Mouse (Mus musculus) liver, embryonic 14.5 days (tissue): ENCODE measurements at regions not wholly inside any gene's neighbourhood (a gene's known extent, or its start where the extent isn't known, plus 50 kb on each side); places are given as distances from the start of the nearest gene placed in this dataset.

Source experiments
- ATAC-seq: fragments of 200-750 bp; cut with Nextera tagmentation; 2 replicates; pipeline ENCODE4 v1.8.0; 2017; ENCODE audit warnings: moderate number of reproducible peaks, mild to moderate bottlenecking, moderate library complexity; ENCODE audit not compliant: insufficient read depth
- DNase-seq, 3 experiments: peaks; one replicate each; pipeline ENCODE4 v3.0.0-alpha.2; 2012 to 2013; ENCODE audit warnings: low read depth in 3 of 3, low spot score in 3 of 3
- H3K27ac ChIP-seq: fragments of 300-500 bp; sonication (generic); 2 replicates; pipeline ENCODE4 v1.5.1; 2014; ENCODE audit warnings: moderate library complexity, mild to moderate bottlenecking, control low read depth, inconsistent platforms
- H3K27me3 ChIP-seq: fragments of 300-500 bp; sonication (generic); 2 replicates; pipeline ENCODE4 v1.6.1; 2014; ENCODE audit warnings: mild to moderate bottlenecking, low read length, moderate library complexity; ENCODE audit not compliant: control insufficient read depth, insufficient read depth
- H3K36me3 ChIP-seq: fragments of 300-500 bp; sonication (generic); replicated peaks from 2 replicates; pipeline ENCODE4 v1.6.1; 2014; ENCODE audit warnings: low read depth; ENCODE audit not compliant: control insufficient read depth, insufficient read depth
- H3K4me1 ChIP-seq, 2 experiments: fragments of 200-500 bp in 1 of 2; fragments of 300-500 bp in 1 of 2; sonication (generic) in 1 of 2; replicated peaks; 2 replicates each; pipeline ENCODE4 v1.6.1; 2012 to 2014; ENCODE audit warnings: antibody characterized with exemption in 1 of 2, inconsistent platforms in 1 of 2, low read length in 1 of 2; ENCODE audit not compliant: control insufficient read depth in 2 of 2, insufficient read depth in 2 of 2
- H3K4me2 ChIP-seq: fragments of 300-500 bp; sonication (generic); 2 replicates; pipeline ENCODE4 v1.6.1; 2014; ENCODE audit warnings: low read depth, mild to moderate bottlenecking, control low read depth, moderate library complexity
- H3K4me3 ChIP-seq, 2 experiments: fragments of 200-500 bp in 1 of 2; fragments of 300-500 bp in 1 of 2; sonication (generic) in 1 of 2; 2 replicates each; pipeline ENCODE4 v1.5.1; 2012 to 2014; ENCODE audit warnings: low read depth in 2 of 2, low read length in 2 of 2, mild to moderate bottlenecking in 2 of 2, control low read depth in 1 of 2, inconsistent platforms in 1 of 2, moderate library complexity in 1 of 2; ENCODE audit not compliant: insufficient read depth in 1 of 2
- H3K9ac ChIP-seq: fragments of 300-500 bp; sonication (generic); replicated peaks from 2 replicates; pipeline ENCODE4 v1.6.1; 2014; ENCODE audit warnings: mild to moderate bottlenecking, control low read depth, moderate library complexity
- H3K9me3 ChIP-seq: fragments of 300-500 bp; sonication (generic); 2 replicates; pipeline ENCODE4 v1.6.1; 2016; ENCODE audit warnings: low read length, mixed read lengths; ENCODE audit not compliant: control insufficient read depth
- CTCF ChIP-seq: IDR thresholded peaks from 2 replicates; pipeline ENCODE4 v1.5.1; 2016; ENCODE audit warnings: antibody characterized with exemption, low read depth, control low read depth
- EP300 ChIP-seq: IDR thresholded peaks from 2 replicates; pipeline ENCODE4 v1.6.1; 2016; ENCODE audit warnings: antibody characterized with exemption, low read depth
- WGBS: fragments of 180-500 bp; shearing (Covaris S2); extraction: QIAGEN DNeasy Blood & Tissue Kit; methylation state at CpG from one replicate; pipeline ENCODE4 v1.1.7; 2014; ENCODE audit not compliant: insufficient replicate concordance; 5-methylcytosine and 5-hydroxymethylcytosine counted together

- H3K4me1 ChIP-seq: no peaks in the 10 kb centered on the region
- ATAC-seq (no peak), DNase-seq (no peak)
- no peak overlapping the region for H3K27ac ChIP-seq
- 24% methylated on average over 5 of the region's 5 CpGs for WGBS
- H3K36me3 ChIP-seq: no peaks in the 10 kb centered on the region
- no peak overlapping the region for H3K4me3 ChIP-seq
- no peaks in the 10 kb centered on the region for H3K9me3 ChIP-seq
- no peaks in the 10 kb centered on the region for H3K27me3 ChIP-seq
- no peak for TF ChIP-seq EP300
- TF ChIP-seq CTCF: no peak
- H3K4me2 ChIP-seq: no peak overlapping the region
- no peak overlapping the region for H3K9ac ChIP-seq
These were observed 184.3 kb upstream of the Nampt start for GRCm38 (mm10) chr12:32635055-32635454.

GRCm38 (mm10) chr12:32637400-32638100 is 181.8 kb upstream of the Nampt start:
- ATAC-seq (no peak), DNase-seq (peak in 2 of 3 experiments; percentile 5 to 19)
- WGBS: 3% methylated on average over 8 of the region's 8 CpGs
- Histone ChIP-seq H3K9me3 (no peaks in the 10 kb centered on the region), H3K4me1 (0 out of 4 replicates have a peak, but pooled peaks cover 0 to 2% of the 10 kb centered on the region in 2 experiments), H3K27me3 (no peaks in the 10 kb centered on the region), H3K4me3 (no peak overlapping the region), H3K9ac (no peak overlapping the region), H3K36me3 (no peaks in the 10 kb centered on the region), H3K4me2 (no peak overlapping the region), H3K27ac (no peak overlapping the region)
- no peak for TF ChIP-seq EP300
- peak; percentile 43 for TF ChIP-seq CTCF

- H3K4me3 ChIP-seq: no peak overlapping the region
- H3K27me3 ChIP-seq: no peaks in the 10 kb centered on the region
- no peak overlapping the region for H3K9ac ChIP-seq
- no peak for TF ChIP-seq EP300
- TF ChIP-seq CTCF: no peak
- WGBS: 42% methylated on average over 2 of the region's 2 CpGs
- H3K36me3 ChIP-seq: no peaks in the 10 kb centered on the region
- no peaks in the 10 kb centered on the region for H3K9me3 ChIP-seq
- H3K4me2 ChIP-seq: no peak overlapping the region
- 0 out of 4 replicates have a peak, but pooled peaks cover 0 to 2% of the 10 kb centered on the region in 2 experiments for H3K4me1 ChIP-seq
- no peak for DNase-seq
- ATAC-seq: no peak
- no peak overlapping the region for H3K27ac ChIP-seq
These were observed 178.8 kb upstream of the Nampt start for GRCm38 (mm10) chr12:32640591-32640990.

GRCm38 (mm10) chr12:32642493-32642892 is 176.9 kb upstream of the Nampt start:
- ATAC-seq (no peak), DNase-seq (peak in 1 of 3 experiments; percentile 2)
- Histone ChIP-seq H3K9ac (no peak overlapping the region), H3K36me3 (no peaks in the 10 kb centered on the region), H3K4me2 (no peak overlapping the region), H3K9me3 (no peaks in the 10 kb centered on the region), H3K4me3 (no peak overlapping the region), H3K4me1 (0 out of 4 replicates have a peak, but pooled peaks cover 0 to 2% of the 10 kb centered on the region in 2 experiments), H3K27me3 (no peaks in the 10 kb centered on the region), H3K27ac (no peak overlapping the region)
- WGBS: 32% methylated on average over 1 of the region's 1 CpGs
- TF ChIP-seq EP300 (no peak), CTCF (no peak)

GRCm38 (mm10) chr12:32653096-32653495 is 166.2 kb upstream of the Nampt start:
- Histone ChIP-seq H3K4me1 (no peaks in the 10 kb centered on the region), H3K4me3 (no peak overlapping the region), H3K9ac (no peak overlapping the region), H3K36me3 (no peaks in the 10 kb centered on the region), H3K9me3 (no peaks in the 10 kb centered on the region), H3K27ac (no peak overlapping the region), H3K4me2 (no peak overlapping the region), H3K27me3 (no peaks in the 10 kb centered on the region)
- ATAC-seq (no peak), DNase-seq (no peak)
- WGBS: 70% methylated on average over 1 of the region's 1 CpGs
- no peak for TF ChIP-seq EP300
- peak; percentile 21; the same call in 1 of the 2 replicates for TF ChIP-seq CTCF
